Mouse (Mus musculus): ENCODE measurements around the gene Faim2.

Gene Faim2

DNA sequence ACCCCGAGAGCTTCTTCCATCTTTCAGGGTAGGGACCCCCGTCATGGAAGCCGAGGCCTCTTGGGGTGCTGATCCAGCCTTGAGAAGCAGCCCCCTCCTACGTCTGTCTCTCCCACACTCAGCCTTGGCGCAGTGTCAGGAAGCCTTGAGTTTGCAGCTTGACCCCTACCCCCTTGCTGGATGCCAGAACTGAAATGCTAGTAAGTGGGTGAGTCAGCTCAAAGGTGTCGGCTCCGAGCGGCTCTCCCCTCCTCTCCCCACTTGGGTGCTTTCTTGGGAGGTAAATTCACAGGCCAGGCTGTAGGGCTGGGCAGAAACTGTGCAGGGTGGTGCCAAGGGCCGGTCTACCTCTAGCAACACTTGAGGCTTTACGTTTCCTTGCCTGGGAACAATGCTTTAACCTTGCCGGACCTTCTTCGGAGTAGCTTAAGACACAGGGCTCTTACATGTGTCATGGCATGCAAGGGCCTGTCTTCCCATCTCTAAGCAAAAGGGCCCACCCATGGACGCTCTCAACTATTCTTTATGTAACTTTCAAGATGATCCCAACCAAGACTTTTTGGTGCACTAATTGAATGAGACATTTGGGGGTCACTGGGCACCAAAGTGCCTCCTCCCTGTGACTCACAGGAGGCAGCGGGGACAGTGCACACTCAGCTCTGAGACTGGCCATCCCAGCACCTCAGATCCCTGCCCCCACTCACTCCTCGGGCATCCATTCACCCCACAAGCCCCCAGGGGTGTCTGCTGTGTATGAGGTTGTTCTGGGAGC is 22.5 kb downstream of the Faim2 start:
- no peak for DNase-seq

DNA sequence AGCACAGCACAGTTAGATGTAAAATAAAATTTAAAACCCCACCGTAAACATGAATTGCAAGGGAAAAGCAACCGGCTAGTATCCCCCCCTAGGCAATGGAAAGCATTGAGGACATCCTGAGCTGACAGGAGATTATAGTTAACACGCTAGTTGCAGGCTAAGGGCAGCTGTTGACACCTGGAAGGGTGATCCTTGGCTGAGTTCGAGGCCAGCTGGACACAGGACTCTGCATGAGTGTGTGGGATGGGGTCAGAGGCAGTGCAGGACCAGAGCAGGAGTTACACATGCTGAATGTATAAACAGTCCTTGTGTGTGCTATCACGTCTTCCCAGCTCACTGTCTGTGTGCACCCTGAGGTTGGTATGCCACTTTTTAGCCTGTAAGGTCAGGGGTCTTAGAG is 24.7 kb downstream of the Faim2 start:
- no peak for DNase-seq

DNA sequence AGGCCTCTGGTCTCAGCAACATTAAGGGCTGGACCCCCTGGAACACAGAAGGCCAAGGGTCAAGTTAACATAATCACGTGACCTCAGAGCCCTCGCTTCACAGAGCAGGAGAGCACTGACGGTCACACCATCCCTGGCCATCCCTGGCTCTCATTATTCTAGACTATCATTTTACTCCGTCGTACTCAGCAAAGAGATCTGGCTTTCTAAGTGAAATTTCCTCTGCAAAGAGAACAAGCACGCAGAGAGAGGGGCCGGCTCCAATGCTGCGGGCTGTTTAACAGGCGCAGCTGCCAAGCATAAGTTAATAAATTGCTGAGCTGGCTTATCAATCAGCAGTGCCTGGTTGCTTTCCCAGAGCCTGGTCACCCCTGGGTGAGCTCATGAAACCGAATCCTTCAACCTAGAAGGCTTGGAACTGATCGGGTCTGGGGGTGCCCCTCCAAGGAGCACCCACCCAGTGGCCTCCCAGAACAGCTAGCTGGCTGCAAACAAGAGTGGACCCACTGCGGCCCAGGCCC is 25.6 kb downstream of the Faim2 start:
- peak; percentile 63 for DNase-seq

DNA sequence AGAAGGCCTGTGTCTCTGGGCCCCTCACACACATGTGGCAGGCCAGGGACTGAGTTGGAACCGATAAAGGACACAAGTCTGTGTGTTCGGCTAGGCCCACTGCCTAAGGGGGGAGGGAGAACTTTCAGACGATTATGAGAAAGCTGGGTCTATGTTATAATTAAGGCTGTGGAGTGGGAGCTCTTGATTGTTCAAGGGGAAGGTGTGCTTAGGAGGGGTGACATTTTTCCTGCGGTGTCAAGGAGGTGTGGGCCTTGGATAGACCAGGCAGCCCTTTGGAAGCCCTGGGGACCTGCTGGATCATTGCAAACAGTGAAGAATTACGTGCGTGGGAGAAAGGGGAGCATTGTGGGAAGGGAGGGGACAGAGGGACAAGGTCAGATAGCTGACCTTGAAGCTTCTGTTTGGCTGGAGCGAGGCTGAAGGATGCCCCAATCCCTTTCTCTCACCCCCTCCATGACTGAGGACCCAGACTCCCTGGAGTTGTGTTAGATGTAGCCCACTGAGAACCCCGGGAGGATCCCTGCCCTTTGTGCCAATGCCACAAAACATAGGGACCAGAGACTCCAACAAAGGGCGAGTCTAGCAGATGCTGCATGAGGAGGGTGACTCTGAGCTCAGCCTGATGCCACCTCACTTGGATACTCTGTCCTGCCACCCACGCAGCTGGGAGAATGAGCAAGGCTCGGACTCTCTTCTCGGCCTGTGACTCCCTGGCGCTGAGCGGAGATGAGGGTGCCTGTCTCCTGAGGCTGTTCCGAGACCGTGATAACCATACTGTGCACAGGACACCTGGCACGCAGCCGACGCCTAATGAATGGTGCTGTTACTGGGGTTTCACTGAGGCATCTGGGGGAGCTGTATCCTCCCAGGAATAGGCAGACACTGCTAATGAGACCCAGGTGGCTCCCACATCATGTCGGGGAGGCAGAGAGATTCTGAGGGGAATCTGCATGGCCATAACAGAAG is 26.4 kb downstream of the Faim2 start:
- peak; percentile 12 for DNase-seq

DNA sequence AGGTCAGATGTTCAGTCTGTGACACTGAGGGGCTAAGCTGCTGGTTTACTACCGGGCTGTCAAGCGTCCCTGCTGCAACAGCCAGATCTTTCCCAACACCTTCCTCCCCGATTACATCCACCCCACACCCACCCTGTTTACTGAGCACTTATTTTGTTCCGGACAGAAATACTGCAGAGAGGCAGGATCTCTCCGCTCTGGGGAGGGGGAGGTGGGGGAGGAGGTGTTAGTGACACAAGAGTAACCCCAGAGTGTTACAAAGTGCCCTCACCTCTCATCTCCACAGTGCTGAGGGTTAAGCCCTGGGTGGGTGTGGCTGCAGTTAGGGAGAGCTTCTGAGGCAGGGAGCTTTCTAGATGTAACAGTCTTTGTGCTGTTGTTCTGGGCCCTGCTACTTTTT is 27.6 kb downstream of the Faim2 start:
- no peak for DNase-seq

DNA sequence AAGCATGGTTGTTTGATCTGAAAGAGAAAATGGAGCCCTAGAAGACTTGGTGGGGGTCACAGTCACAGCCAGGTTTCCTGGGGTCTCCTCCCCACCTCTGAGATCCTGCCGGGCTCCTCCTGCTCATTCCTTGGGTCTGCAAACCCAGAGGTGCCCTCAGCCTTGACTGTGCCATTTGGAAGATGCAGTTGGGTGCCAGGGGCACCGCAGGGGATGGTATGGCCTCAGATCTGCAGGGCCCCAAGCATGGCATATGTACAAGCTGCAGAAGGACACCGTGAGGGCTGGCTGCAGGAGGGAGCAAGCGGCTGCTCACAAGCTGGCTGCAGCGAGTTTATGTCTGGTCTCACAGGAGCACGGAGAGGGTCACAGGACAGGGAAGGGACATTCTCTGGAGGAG is 28.2 kb downstream of the Faim2 start:
- DNase-seq, result peak; percentile 11

DNA sequence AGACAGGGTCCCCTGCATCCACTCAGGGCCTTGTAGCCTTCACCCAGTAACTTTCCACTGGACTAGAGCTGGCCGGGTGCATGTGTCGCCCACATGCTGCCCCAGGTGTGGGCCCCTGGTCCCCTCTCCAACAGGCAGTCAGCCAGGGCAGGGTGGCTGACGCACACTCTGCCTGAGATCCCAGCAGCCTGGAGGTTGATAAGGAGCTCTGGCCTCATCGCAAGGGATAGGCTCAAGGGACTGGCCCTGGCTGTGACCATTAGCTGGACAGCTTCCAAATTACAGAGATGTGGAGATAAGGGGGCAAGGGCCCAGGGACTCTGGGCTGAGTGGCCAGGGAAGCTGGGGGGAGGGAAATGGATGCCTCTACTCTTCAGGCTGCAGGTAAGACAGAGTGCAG is 29.2 kb downstream of the Faim2 start:
- DNase-seq, result peak; percentile 73

DNA sequence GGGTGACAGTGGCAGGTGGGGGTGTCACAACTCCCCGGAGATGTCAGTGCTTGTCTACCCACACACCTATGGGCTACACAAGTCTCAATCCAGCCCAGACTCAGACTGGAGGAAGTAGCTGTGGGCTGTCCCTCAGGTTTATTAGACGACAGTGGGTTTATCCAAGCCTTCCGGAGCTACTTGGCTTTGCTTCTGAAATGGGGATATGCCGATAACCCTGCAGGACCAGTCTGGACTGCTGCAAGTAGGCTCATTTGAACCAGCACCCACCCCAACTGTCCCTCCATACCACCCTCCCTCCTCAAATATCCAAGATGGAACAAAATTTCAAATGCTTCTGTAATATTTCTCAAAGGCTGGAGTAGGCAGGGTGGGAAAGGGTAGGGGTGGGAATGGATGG is 29.6 kb downstream of the Faim2 start:
- no peak for DNase-seq

DNA sequence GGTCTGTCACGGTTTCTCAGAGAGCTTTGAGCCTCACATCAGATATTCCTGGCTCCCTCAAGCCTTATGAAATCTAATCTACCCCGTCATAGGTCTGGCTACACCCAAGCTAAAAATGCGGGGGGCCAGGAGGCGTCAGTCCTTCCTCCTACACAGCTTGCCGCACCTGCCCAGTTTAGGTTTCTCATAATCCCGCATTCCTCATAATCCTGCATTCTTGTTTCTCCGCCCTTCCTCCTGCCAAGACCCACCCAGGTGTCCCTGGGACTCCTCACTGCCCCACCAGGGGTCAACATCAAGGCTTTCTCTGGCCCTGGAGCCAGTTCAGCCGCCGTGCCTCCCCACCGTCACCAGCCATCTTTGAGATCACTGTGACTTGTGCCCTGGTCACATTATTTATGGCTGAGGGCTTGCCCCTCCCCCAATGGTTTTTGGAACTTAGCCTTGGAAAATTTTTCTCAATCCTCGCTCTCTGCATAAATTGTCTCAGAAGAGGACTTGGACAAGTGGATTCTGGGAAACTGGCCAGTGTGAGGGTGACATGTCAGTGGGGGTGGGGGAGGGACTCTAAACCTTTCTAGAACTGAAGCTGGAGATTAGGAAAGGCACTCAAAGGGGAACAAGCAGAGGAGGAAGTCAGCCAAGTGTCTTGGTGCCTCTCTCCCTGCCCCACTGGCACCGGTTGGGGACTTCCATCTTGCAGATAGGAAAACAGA is 30.3 kb downstream of the Faim2 start:
- DNase-seq, result peak; percentile 92

DNA sequence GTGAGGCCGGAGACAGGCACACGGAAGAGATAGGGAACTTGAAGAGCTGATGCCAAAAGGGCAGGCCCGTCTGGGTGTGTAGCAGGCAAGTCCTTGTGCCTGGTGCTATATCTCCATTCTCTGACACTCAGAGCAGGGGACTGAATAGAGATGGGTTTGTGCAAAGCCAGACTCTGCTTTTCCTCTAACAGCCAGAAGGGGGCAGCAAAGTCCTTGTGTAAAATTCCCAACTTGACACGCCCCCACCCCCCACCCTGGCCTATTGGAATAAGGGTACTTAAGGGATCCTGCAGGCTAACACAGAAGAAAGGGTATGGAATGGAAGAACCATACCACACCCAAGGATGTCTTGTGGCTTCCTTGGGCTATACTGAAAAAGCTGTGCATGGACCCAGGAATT is 30.9 kb downstream of the Faim2 start:
- DNase-seq, result peak; percentile 64

DNA sequence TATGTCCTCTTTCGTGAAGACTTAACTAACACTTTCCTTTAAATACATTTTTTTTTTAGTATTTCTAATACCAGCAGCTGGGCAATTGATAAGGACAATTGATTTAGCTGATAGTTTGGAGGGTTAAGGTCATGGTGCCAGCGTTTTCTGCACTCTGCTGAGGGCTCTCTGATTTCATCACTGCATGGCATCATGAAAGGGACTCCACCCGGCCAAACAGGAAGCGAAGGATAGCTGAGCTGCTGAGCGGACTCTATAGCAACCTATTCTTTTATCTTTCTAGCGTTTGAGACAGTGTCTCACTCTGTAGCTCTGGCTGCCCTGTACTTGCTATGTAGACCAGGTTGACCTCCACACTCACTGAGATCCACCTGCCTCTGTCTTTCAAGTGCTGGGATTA is 43.2 kb downstream of the Faim2 start:
- DNase-seq, result no peak

DNA sequence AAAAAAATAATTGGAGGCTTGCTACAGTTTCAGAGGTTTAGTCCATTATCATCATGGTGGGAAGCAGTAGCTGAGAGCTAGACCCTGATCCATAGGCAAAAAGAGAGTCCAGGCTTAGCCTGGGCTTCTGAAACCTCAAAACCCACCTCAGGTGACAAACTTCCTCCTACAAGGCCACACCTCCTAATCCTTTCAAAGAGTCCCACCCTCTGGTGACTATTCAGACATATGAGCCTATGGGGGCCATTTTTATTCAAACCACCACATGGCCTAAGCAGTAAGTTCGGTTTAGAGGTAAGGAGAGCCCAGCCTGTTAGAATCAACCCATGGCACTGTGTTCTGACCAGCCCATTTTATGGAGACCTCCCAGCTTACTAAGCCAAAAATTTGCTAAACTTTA is 52.2 kb downstream of the Faim2 start:
- no peak for DNase-seq

DNA sequence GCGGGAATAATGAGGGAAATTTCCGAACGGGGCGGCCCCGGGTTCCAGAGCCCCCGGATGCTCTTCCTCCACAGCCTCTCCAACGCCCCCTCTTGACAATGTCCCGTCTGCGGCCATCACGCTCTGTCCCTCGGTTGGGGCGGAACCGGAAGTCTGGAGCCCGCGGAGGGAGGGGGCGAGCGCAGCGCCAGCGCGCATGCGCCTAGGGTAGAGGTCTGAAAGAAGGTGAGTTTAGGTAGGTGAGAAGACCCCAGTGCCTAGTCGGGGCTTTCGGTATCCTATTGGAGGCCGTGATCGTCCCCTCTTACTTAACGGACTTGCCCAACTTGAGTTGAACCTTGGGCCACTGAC is 53.4 kb downstream of the Faim2 start, which contains the start of gene Bcdin3d:
Bcdin3d (minus strand) TSS at position 155 of the 351 bp plus-strand sequence.
- DNase-seq, result peak; percentile 88

DNA sequence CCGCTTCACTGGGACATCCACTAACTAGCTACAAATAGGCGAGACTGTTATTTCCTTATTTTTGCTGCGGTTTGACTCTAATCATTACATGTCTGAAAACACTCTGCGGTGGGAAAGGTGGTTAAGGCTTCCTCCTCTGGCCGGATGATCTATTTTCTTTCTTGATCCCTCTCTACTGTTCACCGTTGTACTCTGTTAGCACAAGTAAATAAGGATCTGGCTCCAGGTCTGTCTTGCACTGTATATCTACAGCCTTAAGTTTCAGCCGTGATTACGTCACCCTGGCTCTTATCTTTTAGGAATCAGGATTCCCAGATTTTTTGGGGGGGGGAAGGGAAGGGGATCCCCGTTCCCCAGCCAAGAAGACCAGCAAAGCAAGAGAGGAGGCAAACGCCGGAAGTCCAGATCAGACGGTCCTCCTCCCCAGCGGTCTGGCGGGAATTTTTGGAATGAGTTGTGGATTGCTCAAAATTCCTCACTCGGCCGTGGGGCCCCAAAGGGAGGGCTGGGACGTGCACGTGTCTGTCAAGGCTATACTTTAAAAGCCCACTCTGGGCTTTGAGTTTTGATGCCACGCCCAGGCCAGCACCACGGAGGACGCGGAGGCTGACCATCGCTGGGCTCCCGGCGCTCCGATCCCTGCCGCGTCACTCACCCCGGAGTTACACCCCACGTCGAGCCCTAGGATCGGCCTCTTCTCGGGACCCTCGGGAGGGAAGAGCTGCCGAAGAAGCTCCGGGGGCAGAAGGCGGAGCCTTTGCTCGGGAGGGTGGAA is 54.0 kb downstream of the Faim2 start:
- peak; percentile 67 for DNase-seq

DNA sequence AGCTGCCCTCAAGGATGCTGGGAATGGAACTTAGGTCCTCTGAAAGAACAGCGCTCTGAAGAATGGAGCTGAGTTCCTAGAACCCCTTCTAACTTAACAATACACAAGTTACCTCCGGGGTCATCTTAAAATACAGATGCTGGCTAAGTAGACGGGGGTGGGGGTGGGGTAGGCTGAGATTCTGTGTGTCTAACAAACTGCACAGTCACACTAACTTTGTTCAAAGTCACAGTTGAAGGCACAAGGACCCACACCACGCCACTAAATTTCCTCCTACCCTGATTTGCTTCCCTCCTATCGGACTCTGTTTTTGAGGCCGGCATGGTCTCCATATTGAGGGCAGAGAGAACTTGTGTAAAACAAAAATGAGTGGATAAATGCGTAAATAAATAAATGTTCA is 55.0 kb downstream of the Faim2 start:
- no peak for DNase-seq

DNA sequence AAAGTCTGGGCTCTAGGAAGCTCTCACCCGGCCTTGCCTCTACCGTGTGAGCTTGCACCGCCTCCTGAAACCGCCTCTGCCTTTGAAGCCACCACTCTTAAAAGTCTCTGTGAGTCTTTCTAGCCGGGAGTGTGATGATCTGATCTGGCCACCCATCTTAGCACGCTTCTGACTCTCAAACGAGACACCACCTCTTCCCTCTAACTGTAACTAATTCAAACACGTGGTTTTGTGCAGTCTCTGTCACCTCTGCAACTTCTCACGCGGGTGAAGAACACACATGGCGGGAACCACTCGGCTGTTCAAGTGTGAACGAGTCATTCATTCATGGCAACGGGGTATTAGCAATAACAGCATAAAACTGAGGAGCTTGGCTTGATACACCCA is 56.3 kb downstream of the Faim2 start:
- no peak for DNase-seq

DNA sequence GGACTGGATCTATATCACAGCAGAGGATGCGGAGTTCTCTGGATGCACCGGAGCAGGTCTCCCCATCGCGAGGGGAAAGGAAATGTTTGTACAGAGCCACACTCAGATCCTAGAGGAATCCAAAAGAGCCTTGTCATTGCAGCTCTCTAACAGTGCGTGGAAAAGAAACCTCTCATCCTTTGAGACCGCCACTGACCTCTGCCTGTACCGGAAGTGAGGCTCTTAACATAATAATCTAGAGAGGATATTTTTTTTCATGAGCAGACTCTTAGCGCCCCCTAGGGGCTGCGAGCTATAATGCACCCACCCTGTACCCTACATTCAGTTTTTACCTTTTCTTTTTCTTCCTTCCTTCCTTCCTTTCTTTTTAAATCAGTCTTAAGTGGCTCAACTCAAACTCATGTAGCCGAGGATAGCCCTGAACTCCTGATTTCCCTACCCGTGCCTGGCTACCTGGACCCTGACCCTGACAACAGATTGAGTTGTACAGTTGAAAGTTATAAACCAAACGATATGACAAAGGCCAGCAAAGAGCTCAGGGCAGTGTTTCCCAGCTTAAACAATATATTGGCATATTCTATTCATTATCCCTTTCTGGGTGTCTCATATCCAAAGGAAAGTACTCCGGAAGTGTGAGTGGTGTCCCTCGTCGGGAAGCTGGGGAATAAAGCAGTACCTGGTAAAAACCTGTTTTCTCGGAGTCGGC is 56.8 kb downstream of the Faim2 start:
- peak; percentile 74 for DNase-seq

DNA sequence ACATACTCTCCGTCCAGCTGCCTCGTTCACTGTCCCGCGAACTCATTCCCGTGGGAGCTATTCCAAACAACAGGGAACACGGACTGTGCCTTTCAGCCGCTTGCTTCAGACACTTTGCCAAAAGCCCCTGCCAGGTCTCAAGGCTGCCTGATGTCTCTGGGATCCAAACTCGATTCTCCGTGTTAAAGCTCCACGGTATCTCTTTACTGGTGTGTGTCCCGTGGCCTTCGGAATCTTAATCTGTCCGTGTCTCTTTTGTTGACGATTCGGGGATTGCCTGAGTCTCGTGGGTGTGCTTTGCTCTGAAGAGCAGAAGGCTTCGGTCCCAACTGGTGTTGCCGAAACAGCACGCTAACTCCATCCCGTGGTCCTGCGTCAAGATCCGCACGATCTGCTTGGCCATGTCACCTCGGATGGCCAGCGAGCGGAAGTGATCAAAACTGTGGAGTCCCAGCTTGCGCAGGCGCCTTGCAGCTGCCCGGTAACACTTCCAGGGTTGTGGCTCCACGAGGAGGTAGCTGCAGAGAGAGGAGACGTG is 57.7 kb downstream of the Faim2 start:
- DNase-seq, result no peak

DNA sequence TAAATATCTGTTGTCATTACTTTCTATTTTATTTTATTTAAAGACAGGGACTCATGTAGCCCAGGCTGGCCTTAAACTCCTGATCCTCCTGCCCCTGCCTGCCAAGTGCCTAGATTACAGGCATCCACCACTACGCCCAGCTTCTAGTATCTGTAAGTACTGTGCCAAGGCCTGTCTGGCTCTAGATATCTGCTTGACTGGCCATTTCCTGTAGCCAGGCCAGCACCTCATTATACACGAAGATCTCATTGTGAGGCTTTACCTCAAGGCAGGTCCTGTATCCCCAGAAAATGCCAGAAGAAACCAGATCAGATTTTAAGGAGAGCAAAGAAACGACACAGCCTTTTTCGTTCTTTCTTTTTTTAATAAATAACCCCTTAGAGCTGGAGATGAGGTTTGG is 58.2 kb downstream of the Faim2 start:
- DNase-seq, result no peak

DNA sequence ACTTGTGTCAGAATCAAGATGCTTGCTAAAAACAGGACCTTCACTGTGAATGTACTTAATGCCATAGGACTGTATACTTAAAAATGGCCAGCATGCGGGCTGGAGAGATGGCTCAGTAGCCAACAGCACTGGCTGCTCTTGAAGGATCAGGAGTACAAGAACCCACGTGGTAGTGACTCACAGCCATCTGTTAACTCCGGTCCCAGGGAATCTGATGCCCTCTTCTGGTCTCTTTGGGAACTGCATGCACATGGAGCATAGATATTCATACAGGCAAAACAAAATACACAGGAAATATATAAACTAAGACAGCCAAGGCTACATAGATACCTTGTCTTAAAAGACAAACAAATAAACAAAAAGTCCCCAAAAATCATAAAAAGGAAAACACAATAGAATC is 58.9 kb downstream of the Faim2 start:
- DNase-seq, result peak; percentile 91

DNA sequence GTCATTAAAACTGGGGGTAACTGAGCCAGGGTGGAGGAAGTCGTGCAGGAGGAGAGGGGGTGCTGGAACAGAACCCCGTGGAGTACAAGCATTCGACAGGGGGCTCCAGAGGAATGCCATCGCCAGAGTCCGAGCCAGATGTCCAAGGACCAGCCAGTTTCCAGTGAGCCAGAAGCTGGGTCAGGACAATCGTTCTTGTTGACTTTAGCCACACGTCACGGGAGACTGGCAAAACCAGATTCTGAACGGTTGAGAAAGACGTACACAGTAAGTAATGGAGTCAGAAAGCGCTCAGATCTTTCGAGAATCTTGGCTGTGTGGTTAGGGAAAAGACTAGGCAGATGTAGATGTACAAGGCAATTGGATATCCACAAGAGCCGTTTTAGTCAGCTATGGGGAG is 64.8 kb downstream of the Faim2 start:
- DNase-seq, result no peak

Data from kidney, adult 9 months (tissue).